Mouse (Mus musculus): ENCODE data around the gene Mier1.

DNA sequence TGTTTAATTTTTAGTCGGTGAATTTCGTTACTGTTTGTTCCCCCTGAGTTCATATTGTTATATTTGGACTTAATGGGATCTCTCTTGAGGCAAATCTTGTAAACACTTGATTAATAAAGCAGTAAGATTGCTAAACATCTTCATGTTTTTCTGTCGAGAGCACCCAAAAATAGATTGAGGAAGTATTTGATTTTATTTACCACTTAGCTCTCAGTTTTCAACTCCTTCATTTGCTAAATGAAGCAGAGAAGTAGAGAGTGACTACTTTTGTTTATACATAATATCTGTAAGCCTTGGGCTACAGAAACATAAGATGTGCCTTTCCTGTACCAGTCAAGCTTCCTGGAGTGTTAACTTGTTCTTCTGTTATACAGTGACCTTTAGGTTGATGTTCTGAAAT is 6.2 kb downstream of the Mier1 start:
- TF ChIP-seq CTCF (IDR thresholded peaks at IDR 0.05; ENCODE audit: borderline replicate concordance, insufficient read depth, low read length) (no peak), POLR2A (IDR thresholded peaks at IDR 0.05; ENCODE audit: low read depth, low read length) (no peak)
